Mouse (Mus musculus) frontal cortex, postnatal 14 days (tissue): ENCODE results near the gene Hmcn1.

Source experiments
- DNase-seq, 2 experiments: peaks; one replicate each; pipeline ENCODE4 v3.0.0; 2022; ENCODE audit warnings: low spot score in 2 of 2

Hmcn1 gene

DNA sequence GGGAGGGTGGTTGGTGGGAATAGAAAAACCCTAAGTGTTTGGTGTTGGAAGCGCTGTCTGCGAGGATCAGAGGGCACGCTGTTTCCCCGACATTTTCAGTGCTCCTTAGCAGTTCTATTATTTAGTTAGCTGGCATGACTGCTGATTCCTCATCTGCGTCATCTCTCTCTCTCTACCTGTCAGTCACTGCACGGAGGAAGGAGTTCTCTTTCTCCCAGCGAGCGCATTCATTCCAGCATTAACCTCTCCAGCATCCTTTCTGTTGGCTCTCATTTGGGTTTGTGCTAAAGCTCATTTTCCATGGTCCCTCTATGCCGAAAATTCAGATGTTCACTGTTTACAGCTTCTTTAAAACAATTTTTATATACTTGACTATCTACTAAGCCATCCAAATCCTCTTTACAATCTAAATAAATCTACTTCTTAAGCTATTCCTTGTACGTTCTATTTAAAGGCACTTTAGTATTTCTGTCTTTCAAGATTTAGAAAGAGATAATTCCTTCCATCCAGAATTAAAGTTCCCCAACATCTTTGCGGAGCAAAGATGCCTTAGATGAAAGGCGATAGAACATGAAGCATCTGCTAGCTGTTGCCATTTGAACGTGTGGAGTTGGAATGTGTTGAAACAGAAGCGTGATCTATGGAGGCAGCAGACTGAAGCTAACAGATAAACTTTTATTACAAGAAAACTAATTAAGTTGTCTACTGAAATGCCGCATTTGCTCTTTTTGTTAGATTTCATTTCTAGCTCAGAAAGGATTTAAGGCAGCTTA, 210.0 kb downstream of the Hmcn1 start:
- DNase-seq: no peak

DNA sequence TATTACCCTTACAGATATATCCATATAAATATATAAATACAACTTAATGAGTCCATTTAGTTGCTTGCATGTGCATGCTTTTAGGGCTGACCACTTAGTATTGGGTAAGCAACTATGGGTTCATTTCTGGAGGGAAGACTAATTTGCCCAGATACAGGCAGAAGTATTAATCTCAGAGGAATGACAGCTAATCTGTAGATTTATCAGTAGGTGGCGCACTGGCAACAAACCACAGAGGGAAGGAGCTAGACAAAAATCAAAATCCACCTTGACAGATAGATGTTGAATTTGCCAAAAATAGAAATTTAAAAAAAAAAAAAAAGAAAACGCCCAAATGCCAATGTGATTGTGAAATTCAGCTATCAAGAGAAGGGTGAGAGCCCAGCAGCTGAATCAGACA, 213.3 kb downstream of the Hmcn1 start:
- DNase-seq: no peak

DNA sequence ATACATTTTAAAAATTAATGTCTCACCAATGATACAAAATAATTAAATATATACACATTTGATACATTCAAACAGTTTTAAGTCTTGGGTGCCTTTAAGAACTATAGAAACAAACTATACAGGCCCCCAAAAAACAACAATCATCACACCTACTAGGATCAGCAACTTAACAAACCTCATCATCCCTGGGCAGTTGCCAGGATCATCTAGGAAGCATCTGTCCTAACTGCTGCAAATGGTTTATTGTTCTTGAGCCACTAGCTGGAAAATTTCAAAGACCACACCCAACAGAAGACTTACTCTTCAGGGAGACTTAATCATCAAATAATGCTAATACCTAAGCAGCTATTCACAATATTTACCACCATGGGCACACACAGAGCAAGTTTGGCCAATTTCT, 216.5 kb downstream of the Hmcn1 start:
- no peak for DNase-seq

DNA sequence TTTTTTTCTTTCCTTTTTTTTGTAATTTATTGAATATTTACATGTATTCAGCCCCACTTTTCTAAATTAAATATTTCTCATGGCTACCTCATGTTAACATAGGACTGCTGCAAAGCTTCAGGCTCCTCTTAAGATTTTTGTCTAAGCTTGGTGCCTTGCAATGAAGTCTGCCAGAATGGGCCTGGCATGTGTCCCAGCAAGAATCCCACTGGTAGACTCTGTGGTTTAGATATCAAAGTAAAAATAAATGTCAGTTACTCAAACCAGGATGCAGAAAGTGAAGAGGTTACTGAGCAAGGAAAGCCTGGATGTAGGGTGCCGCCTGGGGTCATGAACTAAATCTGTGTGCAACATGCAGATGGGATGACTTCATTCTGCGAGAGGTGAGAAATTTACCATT, 217.5 kb downstream of the Hmcn1 start:
- DNase-seq: peak; percentile 6 to 17

DNA sequence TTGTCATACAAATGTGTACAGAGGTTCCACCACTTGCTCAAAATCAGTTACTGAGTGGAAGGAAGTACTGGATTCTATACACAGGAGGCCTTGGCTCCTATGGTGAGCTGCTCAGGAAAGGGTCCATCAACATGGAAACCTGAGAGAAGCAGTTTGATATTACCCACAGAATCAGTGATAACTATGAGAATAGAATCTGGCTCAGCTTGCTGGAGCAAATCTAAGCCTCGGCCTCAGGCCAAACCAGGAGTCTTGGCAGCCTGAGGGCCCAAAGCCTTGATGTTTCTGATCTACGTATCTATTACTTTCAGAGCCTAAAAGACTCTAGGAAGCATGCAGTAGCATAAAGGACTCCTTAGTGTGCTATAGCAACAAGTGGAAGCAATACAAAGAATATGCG, 220.3 kb downstream of the Hmcn1 start:
- no peak for DNase-seq

DNA sequence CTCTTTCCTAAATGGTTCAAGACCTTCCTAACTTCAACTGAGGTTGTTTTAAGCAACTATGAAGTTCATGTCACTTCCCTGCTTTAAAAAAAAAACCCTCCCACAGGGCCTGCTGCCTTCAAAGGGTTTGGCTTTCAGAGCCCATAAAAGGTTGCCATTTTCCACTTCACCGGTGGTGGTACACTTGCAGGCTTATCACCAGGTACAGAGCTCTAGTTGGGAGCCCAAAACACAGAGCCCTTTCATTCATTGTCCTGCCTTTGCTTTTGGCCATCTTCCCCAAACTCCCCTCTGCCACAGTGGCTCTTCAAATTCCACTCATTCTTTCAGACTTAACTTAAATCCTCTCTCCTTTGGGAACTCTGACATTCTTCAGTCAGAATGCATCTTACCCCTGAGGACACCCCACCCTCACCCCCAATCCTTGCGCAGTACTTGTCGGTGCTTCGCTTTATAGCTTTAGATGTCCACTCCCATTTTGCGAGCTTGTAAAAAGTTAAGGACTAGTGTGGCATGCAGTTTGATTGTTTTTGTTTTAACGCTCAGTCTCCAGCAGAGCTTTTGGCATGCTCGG, 222.2 kb downstream of the Hmcn1 start:
- no peak for DNase-seq

DNA sequence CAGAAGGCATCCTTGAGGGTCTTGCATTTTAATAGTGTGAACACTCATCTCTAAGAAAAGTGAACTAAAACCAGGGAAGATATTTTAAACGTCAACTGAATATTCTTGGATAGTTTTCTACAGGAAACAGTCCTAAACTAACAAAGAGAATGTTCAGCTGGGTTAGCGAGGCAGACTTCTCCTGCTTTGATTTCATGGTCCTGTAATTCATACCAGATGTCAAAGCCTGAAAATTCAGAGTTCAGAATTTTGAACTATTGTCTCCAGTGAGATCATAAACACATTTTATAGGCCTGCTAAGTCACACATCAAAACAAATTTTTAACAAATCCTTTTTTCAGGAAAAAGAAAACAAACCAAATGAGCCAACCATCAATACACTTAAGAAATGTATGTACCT, 223.4 kb downstream of the Hmcn1 start:
- DNase-seq: no peak

DNA sequence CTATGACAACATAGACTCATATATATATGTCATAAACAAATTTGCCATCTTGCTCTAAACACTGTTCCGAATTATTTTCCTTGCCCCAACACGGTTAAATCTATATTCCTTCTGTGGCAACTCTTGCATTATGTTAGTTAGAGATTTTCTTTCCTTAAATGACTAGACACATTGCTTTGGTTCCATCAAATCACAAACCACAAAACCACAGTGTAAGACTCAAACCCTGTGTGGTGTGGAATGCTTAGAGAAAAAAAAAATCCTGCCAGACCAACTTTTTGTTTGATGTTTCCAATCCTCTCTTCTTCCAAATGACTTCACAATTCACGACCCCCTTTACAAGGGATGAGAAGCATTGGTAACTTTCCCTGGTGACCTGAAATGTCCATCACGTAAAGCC, 231.6 kb downstream of the Hmcn1 start:
- no peak for DNase-seq

DNA sequence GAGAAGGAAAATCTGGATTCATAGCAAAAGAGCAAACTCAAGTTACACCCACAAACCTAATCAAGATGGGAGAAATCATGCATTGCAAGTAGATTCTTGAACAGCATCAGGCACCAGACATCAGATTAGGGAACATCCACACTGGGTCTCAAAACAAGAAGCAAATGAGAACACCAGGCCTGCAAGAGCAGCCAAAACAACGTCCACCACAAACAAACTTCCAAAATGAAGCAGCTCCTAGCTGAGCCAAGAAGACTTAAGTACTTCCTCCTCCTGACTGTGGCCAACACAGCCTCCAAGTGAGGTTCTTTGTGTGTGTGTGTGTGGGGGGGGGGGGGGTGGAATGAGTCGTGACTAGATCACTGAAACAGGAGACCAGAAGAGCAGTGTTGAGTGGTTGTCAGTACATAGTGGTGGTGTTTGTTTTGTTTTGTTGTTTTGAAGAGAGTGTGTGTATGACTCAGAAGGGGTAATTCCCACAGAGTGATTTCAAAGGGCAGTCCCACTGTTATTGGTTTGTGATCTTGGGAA, 232.4 kb downstream of the Hmcn1 start:
- no peak for DNase-seq

DNA sequence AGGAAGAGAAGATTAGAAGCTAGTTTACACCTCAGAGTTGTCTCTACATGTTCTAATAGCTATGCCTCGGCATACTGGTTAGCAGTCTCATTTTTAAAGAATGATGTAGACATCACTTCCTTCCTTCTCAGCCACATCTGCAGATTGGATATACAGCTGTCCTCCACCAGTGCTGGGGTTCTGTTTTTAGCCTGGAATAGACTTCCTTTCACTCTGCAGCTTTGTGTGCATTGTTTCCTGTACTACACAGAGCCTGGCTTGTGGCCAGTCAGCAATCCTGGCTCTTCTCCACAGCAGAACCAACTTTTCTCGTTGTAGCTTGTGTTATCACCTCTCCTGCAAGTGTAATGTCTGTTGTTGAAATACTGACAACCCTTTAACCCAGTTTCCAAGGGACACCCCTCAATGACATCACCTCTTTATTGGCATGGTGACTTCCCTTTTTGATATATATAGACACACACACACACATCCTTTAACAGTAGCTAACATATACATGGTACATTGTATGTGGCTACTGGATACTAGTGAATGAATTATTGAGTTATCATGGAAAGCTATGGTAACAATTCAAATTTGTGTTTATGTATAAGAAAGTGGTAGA, 233.7 kb downstream of the Hmcn1 start:
- DNase-seq: no peak

DNA sequence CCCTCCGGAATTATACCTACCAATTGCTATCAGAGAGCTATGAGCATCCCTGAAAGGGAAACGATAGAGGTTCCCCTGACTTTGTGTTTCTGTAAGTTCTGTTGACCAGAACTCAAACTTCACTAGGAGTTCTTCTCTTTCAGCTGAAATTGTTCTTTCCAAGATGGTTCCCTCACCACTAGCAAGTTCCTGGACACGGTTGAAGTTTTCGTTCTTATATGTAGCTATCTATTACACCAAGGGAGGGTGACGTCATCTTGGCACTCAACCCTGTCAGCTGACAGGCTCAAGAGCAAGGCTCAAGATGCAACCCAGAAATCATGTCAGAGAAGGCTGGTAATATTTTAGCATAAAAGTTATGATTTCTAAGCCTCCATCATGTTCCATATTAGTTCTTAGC, 239.3 kb downstream of the Hmcn1 start:
- DNase-seq: no peak

DNA sequence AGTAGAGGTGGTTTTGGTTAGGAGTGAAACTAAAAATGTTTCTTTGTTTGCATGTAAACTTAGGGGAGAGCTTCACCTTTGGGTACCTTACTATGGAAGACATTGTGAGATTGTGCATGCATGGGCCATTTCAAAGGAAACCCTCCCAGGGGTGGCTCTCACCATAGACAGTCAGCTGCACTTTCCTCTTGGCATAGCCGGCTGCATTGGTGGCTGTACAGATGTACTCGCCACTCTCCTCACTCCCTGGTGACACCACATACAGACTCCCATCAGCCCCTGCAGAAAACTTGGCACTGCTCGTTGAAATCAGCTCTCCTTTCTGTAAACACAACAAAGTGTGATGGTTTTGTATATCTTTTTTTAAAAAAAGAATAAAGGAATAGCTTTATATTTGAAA, 244.5 kb downstream of the Hmcn1 start:
- DNase-seq: no peak

DNA sequence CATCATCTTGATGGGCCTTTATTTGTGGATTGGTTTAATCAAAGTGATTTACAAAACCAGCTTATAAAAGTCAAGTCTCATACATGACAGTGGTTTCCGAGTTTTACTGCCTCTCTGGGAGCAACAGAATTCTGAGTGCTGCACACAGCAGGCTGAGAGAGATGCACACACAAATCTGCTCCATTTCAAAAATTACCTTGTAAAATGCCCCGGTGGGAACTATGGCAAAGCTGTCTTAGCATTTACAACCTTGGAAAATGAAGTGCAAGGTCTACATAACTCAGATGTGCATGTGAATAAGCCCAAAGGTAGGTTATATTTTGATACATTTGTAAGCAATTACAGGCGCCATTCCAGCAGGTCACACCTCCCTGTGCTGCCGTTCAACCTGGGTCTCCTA, 245.5 kb downstream of the Hmcn1 start:
- no peak for DNase-seq

DNA sequence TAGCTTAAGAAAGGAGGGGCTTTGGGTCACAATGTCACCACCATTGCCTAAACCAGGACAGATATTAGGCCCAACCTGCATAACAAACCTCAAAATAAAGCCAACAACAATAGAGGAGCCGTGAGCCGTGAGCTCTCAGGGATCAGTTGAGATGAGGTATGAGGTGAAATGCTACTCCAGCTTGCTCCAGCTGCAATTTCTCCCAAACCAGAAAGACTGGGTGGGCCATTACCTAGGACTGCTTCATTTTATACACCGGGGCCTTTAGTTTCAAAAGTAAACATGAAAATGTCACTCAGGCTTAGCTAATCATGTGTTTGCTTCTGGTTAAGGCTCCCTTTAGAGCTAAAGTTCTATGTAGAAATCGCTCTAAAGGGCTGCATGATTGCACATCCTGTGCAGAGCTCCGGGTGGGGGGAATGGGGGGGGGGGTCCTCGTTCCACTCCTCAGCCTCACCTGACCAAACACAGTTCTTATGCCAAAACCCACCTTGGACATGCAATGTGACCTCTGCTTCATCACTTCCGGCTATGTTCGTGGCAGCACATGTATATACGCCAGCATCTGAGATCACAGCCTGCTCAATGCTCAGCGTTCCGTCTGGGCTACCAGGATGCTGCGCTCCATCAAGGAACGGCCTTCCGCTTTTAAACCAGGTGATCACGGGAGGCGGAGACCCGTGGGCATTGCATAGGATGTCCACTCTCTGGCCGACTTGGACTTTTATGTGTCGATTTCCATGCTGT, 250.0 kb downstream of the Hmcn1 start:
- DNase-seq: no peak

DNA sequence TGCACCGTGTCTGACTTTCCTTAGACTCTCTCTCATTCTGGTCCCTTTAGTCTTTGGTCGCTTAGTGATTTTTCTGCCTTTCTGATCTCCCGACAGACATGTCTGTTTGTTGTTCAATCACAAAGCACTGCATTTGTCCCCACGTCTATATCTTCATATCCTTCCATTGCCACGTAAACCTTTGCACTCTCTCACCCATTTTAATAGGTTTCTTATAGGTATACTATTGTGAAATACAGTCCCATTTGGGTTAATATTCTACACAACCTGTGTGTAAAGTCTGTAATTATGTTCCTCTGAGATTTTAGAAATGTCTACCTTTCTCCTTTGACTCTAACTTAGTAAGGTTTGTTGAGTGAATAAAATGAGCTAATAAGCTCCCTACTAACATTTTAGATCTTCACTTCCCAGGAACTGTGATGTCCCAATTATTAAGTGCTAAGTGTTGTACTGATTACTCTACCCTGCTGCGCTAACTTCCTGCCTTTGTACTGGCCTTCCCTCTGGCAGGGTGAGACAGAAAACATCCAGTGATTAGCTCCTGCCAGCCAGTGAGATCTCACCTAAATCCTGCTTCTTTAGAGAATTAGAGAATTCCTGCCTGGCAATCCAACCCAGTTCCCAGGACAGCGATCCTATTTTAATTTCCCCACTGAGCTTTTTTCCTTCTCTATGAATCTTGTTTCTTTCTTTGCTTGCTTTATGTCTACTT, 250.7 kb downstream of the Hmcn1 start:
- no peak for DNase-seq

DNA sequence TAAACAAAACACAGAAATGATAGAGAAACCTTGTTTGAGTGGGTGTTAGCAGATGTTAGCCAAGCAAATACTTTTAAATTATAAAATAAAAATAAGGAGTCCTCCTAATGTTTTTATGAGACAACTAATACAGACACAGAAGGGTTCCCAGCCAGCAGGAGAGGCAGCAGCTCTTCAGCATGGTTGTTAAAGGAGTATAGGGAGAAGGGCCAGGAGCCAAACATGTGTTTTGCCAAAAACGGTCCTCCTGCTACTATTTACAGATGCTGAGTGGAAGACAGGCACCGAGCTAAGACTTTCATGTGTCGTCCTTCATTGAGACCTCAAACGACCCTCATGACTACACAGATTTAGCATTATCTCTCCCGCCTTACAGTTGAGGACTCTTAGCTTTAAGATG, 281.8 kb downstream of the Hmcn1 start:
- no peak for DNase-seq

DNA sequence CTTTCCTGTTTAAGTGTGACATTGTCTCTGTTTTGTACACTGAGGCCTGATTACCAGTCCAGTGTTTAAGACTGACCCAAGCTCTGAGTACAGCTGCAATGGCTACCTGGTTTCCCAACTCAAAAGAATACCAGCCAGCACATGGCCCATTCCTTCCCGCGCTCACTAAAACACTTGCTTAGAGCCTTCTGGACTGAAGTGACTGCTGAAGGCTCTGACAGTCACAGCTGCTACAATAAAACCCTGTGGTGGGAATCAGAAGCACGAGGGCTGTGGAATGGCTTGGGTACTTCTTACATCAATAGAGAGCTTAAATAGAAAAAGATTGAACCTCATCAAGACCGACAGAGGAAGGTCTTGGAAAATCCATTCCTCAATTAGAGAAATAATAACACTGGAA, 286.7 kb downstream of the Hmcn1 start:
- DNase-seq: no peak

DNA sequence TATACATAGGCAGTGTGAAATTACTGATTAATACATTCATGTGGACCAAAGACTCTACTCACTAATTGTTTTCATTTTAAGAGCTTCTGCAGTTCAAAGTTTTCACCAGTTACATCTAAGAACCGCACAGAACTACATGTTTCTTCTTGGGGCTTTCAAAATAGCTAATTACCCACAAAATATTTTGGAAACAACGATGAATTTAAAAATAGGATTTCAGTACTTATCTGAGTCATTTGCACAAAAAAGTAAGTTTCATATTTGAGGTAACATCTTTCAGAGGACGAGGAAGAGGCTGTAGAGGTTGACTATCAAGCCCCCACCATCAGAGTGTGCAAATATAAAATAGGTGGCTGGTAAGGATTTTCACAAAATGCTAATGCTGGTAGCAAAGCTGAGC, 295.5 kb downstream of the Hmcn1 start:
- no peak for DNase-seq

DNA sequence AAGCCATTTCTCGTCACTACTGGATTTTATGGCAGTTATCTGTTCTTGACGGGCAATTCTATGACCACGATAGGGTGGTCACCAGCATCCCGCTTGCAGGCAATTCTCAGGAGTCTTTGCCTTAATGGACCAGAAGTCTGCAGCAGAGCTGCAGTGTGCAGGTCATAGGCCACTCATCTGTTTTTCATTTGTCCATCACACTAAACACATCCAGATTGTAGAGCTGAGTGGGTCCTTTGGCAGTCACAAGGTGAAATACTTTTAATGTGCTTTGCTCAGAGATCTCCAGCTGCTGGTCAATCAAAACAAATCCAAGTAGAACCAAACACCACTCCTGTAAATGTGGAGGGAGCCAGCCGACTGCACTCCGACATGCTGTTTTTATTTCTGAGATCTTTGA, 311.2 kb downstream of the Hmcn1 start:
- DNase-seq: no peak

DNA sequence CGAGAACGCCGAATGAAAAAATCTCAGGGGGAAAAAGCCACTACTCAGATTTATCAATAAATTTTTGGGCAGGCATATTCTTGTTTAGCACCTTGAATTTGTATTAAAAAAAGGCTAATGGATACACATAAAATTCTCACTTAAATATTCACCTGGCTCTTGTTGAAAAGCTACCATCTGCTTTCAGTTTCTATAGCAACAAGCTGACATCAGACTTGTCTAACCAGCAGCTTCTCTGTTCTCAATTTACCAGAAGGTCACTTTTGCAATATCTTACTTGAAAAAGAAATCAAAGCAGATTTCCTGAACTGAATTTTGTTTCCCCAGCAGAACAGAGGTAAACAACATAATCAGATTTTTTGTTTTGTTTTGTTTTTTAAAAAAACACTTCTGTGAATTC, 311.8 kb downstream of the Hmcn1 start:
- DNase-seq: no peak

DNA sequence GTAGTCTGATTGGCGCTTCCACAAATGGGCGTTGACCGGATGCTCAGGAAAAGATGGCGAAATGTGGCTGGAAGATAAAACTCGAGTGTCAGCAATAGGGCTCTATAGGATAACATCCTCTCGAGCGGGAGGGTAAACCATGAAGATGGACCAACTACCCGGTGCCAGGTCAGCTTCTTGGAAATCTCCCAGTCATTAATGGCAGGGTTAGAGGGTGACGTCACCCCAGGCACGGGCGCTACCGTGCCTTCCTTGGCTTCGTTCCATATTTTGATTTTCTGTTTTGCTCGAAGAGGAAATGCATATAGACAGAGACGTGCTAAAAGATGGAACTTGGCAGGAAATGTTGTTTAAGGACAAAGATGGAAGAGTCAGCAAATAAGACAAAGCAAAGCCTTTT, 312.2 kb downstream of the Hmcn1 start:
- DNase-seq: no peak

DNA sequence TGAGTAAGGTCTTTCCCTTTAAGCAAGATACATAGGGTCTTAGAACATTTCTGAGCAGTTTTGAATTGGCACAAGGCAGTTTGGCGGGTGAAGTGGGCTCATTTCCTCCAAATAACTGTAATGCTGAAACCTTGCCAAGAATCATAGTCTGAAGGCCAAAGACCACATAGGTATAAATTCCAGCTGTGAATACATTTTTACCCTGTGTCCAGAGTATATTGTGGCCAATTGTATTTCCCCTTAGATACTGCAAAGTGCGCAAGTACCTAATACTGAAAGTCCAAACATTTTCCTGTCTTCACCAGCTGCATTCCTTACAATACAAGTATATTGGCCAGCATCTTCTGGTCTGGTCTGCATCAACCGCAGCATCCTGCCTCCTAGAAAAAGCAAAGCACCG, 312.9 kb downstream of the Hmcn1 start:
- no peak for DNase-seq
